Mouse (Mus musculus) layer of hippocampus, adult 11-12 months (tissue): ENCODE data around the gene Olfr495.

Experiments
- DNase-seq: peaks from one replicate; pipeline ENCODE4 v3.0.0; 2022; ENCODE audit warnings: low spot score

Olfr495 gene

DNA sequence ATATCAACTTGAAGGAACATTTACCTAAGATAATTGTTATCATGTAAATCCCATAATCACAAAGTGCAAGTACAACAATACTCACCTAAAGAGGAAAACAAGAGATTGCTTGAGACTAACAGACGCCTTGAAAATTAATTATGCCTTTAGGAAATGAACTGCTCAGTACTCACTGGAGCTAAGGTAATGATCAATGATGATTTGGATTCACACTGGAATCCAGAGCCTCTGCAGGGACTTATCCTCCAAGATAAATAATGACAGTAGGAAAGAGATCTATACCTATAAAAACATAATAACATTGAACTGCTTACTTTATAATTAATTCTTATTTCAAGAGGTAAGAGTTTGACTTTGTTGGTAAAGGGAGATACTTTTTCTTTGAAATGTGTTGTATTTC lies at the start of gene Olfr495:
Olfr495 (plus strand) TSS at position 301 of the 400 bp plus-strand sequence.
- no peak for DNase-seq

- DNase-seq, result no peak
These were observed 46.1 kb upstream of the Olfr495 start, which contains the start of gene Olfr493 for GRCm38 (mm10) chr7:108346879-108347278. Olfr493 (minus strand) TSS chr7:108346979.

GRCm38 (mm10) chr7:108365035-108365434 lies 27.9 kb upstream of the Olfr495 start, which contains the start of gene Olfr494:
Olfr494 (plus strand) TSS chr7:108365335.
- no peak for DNase-seq

GRCm38 (mm10) chr7:108420121-108420520 lies 27.2 kb downstream of the Olfr495 start, which contains the start of gene Olfr497:
Olfr497 (plus strand) TSS chr7:108420421.
- DNase-seq, result no peak
